Mouse (Mus musculus) kidney, postnatal 25 days (tissue): Measurements from ENCODE around the gene Zfp949.
A peak's percentile ranks its signal among the peaks of the same experiment; 100 is the strongest.

Experiments
- DNase-seq, 2 experiments: peaks; one replicate each; pipeline ENCODE4 v3.0.0; 2021; ENCODE audit warnings: mixed read lengths in 2 of 2

Gene Zfp949

GRCm38 (mm10) chr9:88547851-88548613 lies at the start of gene Zfp949:
Gene Zfp949, plus strand, starts transcription at chr9:88548020.
- peak; percentile 76 to 80 for DNase-seq

- DNase-seq = no peak
Measured at GRCm38 (mm10) chr9:88500112-88500511, 47.7 kb upstream of the Zfp949 start.

GRCm38 (mm10) chr9:88501846-88502245 lies 46.0 kb upstream of the Zfp949 start:
- no peak for DNase-seq

- DNase-seq = no peak
Measured at GRCm38 (mm10) chr9:88515546-88515945, 32.3 kb upstream of the Zfp949 start.

- DNase-seq = no peak
Measured at GRCm38 (mm10) chr9:88516361-88516995, 31.3 kb upstream of the Zfp949 start.

- no peak for DNase-seq
Measured at GRCm38 (mm10) chr9:88519390-88520121, 28.3 kb upstream of the Zfp949 start.

- no peak for DNase-seq
Measured at GRCm38 (mm10) chr9:88520122-88520848, 27.5 kb upstream of the Zfp949 start.

- no peak for DNase-seq
Measured at GRCm38 (mm10) chr9:88520849-88521483, 26.9 kb upstream of the Zfp949 start.

- no peak for DNase-seq
Measured at GRCm38 (mm10) chr9:88521961-88522568, 25.8 kb upstream of the Zfp949 start.

- peak; percentile 97 to 99 for DNase-seq
Measured at GRCm38 (mm10) chr9:88522569-88523334, 25.1 kb upstream of the Zfp949 start.

- no peak for DNase-seq
Measured at GRCm38 (mm10) chr9:88523335-88523668, 24.5 kb upstream of the Zfp949 start.

GRCm38 (mm10) chr9:88524367-88524766 lies 23.5 kb upstream of the Zfp949 start:
- DNase-seq = no peak

- no peak for DNase-seq
Measured at GRCm38 (mm10) chr9:88524796-88525195, 23.0 kb upstream of the Zfp949 start.

- DNase-seq = no peak
Measured at GRCm38 (mm10) chr9:88525341-88525740, 22.5 kb upstream of the Zfp949 start.

- DNase-seq = no peak
Measured at GRCm38 (mm10) chr9:88527956-88528355, 19.9 kb upstream of the Zfp949 start.

- no peak for DNase-seq
Measured at GRCm38 (mm10) chr9:88528736-88529135, 19.1 kb upstream of the Zfp949 start.

- no peak for DNase-seq
Measured at GRCm38 (mm10) chr9:88529571-88529970, 18.2 kb upstream of the Zfp949 start.

GRCm38 (mm10) chr9:88529979-88530580 lies 17.7 kb upstream of the Zfp949 start:
- DNase-seq = no peak

- DNase-seq = no peak
Measured at GRCm38 (mm10) chr9:88534093-88534492, 13.7 kb upstream of the Zfp949 start.

- DNase-seq = no peak
Measured at GRCm38 (mm10) chr9:88539546-88540224, 8.1 kb upstream of the Zfp949 start.
